Mouse (Mus musculus) spleen, postnatal 36 days (tissue): Measurements from ENCODE around the gene Nat8f3.
"Not testable (repeated sequence)": the region's sequence is repeated elsewhere in the genome, so short reads cannot be mapped to it uniquely, and the experiment has no call there.

Source experiments
- DNase-seq, 2 experiments: peaks; one replicate each; pipeline ENCODE4 v3.0.0; 2022; ENCODE audit warnings: low spot score in 2 of 2, mixed read lengths in 1 of 2

The Nat8f3 gene

GRCm38 (mm10) chr6:85765532-85765931 lies at the start of gene Nat8f3:
Nat8f3 (minus strand) TSS chr6:85765754.
- DNase-seq, result not testable (repeated sequence)

- DNase-seq, result no peak
Measured at GRCm38 (mm10) chr6:85813339-85813738, 47.8 kb upstream of the Nat8f3 start.

- not testable (repeated sequence) for DNase-seq
Measured at GRCm38 (mm10) chr6:85810942-85811537, 45.5 kb upstream of the Nat8f3 start.

- not testable (repeated sequence) for DNase-seq
Measured at GRCm38 (mm10) chr6:85810514-85810913, 45.0 kb upstream of the Nat8f3 start.

GRCm38 (mm10) chr6:85809784-85810183 lies 44.2 kb upstream of the Nat8f3 start:
- DNase-seq, result not testable (repeated sequence)

GRCm38 (mm10) chr6:85803180-85803579 lies 37.6 kb upstream of the Nat8f3 start:
- DNase-seq, result not testable (repeated sequence)

GRCm38 (mm10) chr6:85763127-85764070 lies 2.2 kb downstream of the Nat8f3 start:
- not testable (repeated sequence) for DNase-seq

GRCm38 (mm10) chr6:85762678-85763077 lies 2.9 kb downstream of the Nat8f3 start:
- DNase-seq, result not testable (repeated sequence)

- DNase-seq, result not testable (repeated sequence)
Measured at GRCm38 (mm10) chr6:85755705-85756249, 9.8 kb downstream of the Nat8f3 start.

GRCm38 (mm10) chr6:85713105-85713504 lies 52.4 kb downstream of the Nat8f3 start, which contains the start of gene Nat8f7:
Nat8f7 (minus strand) TSS chr6:85713205.
- DNase-seq, result not testable (repeated sequence)

GRCm38 (mm10) chr6:85709607-85710006 lies 55.9 kb downstream of the Nat8f3 start:
- DNase-seq, result not testable (repeated sequence)

GRCm38 (mm10) chr6:85709206-85709605 lies 56.3 kb downstream of the Nat8f3 start:
- not testable (repeated sequence) for DNase-seq

GRCm38 (mm10) chr6:85701943-85702342 lies 63.6 kb downstream of the Nat8f3 start:
- not testable (repeated sequence) for DNase-seq
